Mouse (Mus musculus) gastrocnemius, adult 8-10 months (tissue): Measurements from ENCODE around the gene Capns2. TPM values are rescaled to one million over a fixed set of nuclear protein-coding genes. Genes with fewer than 3 reads are reported as not detected.

Source experiments
- DNase-seq, 2 experiments: peaks; one replicate each; pipeline ENCODE4 v3.0.0; 2022; ENCODE audit warnings: low spot score in 2 of 2
- microRNA-seq: library from miRNA; unstranded; fragments of <30 nt; microRNA quantifications from one replicate; pipeline ENCODE4 v1.2.0, GENCODE M21; 2022
- total RNA-seq, 4 experiments: library from RNA; stranded (reverse); gene quantifications; 2 replicates each; pipeline ENCODE4 v1.2.4; 2022

Gene Capns2
- total RNA-seq, 4 experiments from 2014 or later: not detected

- no peak for DNase-seq
Measured at GRCm38 (mm10) chr8:92903488-92904135, 2.4 kb downstream of the Capns2 start.

- no peak for DNase-seq
Measured at GRCm38 (mm10) chr8:92906553-92906952, 5.3 kb downstream of the Capns2 start.

- DNase-seq: no peak
Measured at GRCm38 (mm10) chr8:92908448-92908847, 7.2 kb downstream of the Capns2 start.

- no peak for DNase-seq
Measured at GRCm38 (mm10) chr8:92911477-92911876, 10.3 kb downstream of the Capns2 start.

- DNase-seq: peak in 1 of 2 experiments; percentile 22
Measured at GRCm38 (mm10) chr8:92913396-92913795, 12.2 kb downstream of the Capns2 start.

- DNase-seq: no peak
Measured at GRCm38 (mm10) chr8:92916082-92916481, 14.9 kb downstream of the Capns2 start.

GRCm38 (mm10) chr8:92921768-92922167 is 20.6 kb downstream of the Capns2 start:
- no peak for DNase-seq

GRCm38 (mm10) chr8:92928986-92929385 is 27.8 kb downstream of the Capns2 start:
- DNase-seq: no peak

GRCm38 (mm10) chr8:92938056-92938455 is 36.8 kb downstream of the Capns2 start:
- no peak for DNase-seq

GRCm38 (mm10) chr8:92949071-92949470 is 47.9 kb downstream of the Capns2 start:
- no peak for DNase-seq

- no peak for DNase-seq
Measured at GRCm38 (mm10) chr8:92950639-92951371, 49.6 kb downstream of the Capns2 start.

Small RNAs within 50 kb of the gene (microRNA-seq; reads per million reads assigned to microRNA genes)
- gene Gm22151: not detected

Other genes with a start within 250 kb of the Capns2 start
- not detected for gene Irx6, start 227.1 kb upstream of the Capns2 start, total RNA-seq
- gene Mmp2, start 74.1 kb upstream of the Capns2 start, total RNA-seq: 10 to 100 TPM; 19.7 to 42.4 (median 25.2) TPM
- gene Lpcat2, start 46.1 kb upstream of the Capns2 start, total RNA-seq: under 1 TPM; 0.13 to 0.60 (median 0.23) TPM
- gene Slc6a2, start 58.7 kb downstream of the Capns2 start, total RNA-seq: under 1 TPM; 0.29 to 0.54 (median 0.30) TPM
- gene Ces1a, start 146.8 kb downstream of the Capns2 start, total RNA-seq: not detected
- not detected for gene Ces1b, start 178.6 kb downstream of the Capns2 start, total RNA-seq
- under 1 TPM in 1 of 4 experiments, not detected in 3; 0.86 TPM for gene Ces1c, start 229.9 kb downstream of the Capns2 start, total RNA-seq